Mouse (Mus musculus) limb, embryonic 13.5 days (tissue): ENCODE data around the gene Dusp5. TPM values are rescaled to one million over a fixed set of nuclear protein-coding genes. Genes with fewer than 3 reads are reported as not detected.
A peak's percentile ranks its signal among the peaks of the same experiment; 100 is the strongest.
"Not testable (repeated sequence)": the region's sequence is repeated elsewhere in the genome, so short reads cannot be mapped to it uniquely, and the experiment has no call there.

Source experiments
- ATAC-seq: fragments of 200-750 bp; cut with Nextera tagmentation; 2 replicates; pipeline ENCODE4 v1.8.0; 2017; ENCODE audit warnings: low read depth, moderate number of reproducible peaks, moderate TSS enrichment; ENCODE audit not compliant: low FRiP score
- H3K27ac ChIP-seq: fragments of 300-500 bp; sonication (generic); 2 replicates; pipeline ENCODE4 v1.5.1; 2015; ENCODE audit warnings: inconsistent platforms, mild to moderate bottlenecking, moderate library complexity
- H3K27me3 ChIP-seq: fragments of 300-500 bp; sonication (generic); 2 replicates; pipeline ENCODE4 v1.6.1; 2015; ENCODE audit warnings: mild to moderate bottlenecking, inconsistent platforms
- H3K36me3 ChIP-seq: fragments of 300-500 bp; sonication (generic); 2 replicates; pipeline ENCODE4 v1.6.1; 2015; ENCODE audit warnings: inconsistent platforms, mild to moderate bottlenecking, moderate library complexity
- H3K4me1 ChIP-seq: fragments of 300-500 bp; sonication (generic); 2 replicates; pipeline ENCODE4 v1.6.1; 2015; ENCODE audit warnings: inconsistent platforms
- H3K4me2 ChIP-seq: fragments of 300-500 bp; sonication (generic); replicated peaks from 2 replicates; pipeline ENCODE4 v1.6.1; 2015; ENCODE audit warnings: inconsistent platforms, mild to moderate bottlenecking, moderate library complexity
- H3K4me3 ChIP-seq: fragments of 300-500 bp; sonication (generic); 2 replicates; pipeline ENCODE4 v1.5.1; 2015; ENCODE audit warnings: moderate library complexity, mild to moderate bottlenecking, inconsistent platforms
- H3K9ac ChIP-seq: fragments of 300-500 bp; sonication (generic); 2 replicates; pipeline ENCODE4 v1.6.1; 2015; ENCODE audit warnings: mild to moderate bottlenecking, inconsistent platforms
- H3K9me3 ChIP-seq: fragments of 300-500 bp; sonication (generic); 2 replicates; pipeline ENCODE4 v1.6.1; 2016; ENCODE audit warnings: inconsistent platforms
- WGBS: fragments of 180-500 bp; shearing (Covaris S2); methylation state at CpG from one replicate; pipeline ENCODE4 v1.1.7; 2015; 5-methylcytosine and 5-hydroxymethylcytosine counted together
- polyA plus RNA-seq: library from polyadenylated mRNA; unstranded; fragments of >200 nt; fragmentation: Nextera tagmentation; extraction: Ambion mirVana; gene quantifications from 2 replicates; pipeline ENCODE4 v1.2.1, GENCODE M21; 2015

The Dusp5 gene
- polyA plus RNA-seq, 1 experiment from 2014 or later, result 2.1 TPM

DNA sequence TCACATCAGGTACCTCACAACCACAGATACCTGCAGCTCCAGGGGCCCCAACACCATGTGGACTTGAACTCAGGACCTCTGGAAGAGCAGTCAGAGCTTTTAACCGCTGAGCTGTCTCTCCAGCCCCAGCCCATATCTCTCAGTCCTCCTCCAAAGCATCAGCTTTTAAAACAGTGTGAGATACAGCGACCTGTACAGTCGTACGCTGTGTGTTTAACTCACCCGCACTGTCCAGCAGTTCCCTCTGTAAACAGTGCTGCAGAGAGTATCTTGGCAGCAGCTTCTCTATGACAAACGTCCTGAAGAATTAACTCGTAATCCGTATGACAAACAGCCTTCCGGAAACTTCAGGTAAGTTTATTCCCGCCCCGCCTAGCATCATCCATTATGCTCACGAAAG lies 43.7 kb downstream of the Dusp5 start:
- Histone ChIP-seq H3K9ac (no peak overlapping the region), H3K9me3 (no peaks in the 10 kb centered on the region), H3K27ac (no peak overlapping the region), H3K27me3 (no peaks in the 10 kb centered on the region), H3K4me1 (no peaks in the 10 kb centered on the region), H3K4me3 (no peak overlapping the region), H3K4me2 (no peak overlapping the region), H3K36me3 (no peaks in the 10 kb centered on the region)
- no peak for ATAC-seq
- WGBS, result 90% methylated on average over 12 of the region's 12 CpGs

DNA sequence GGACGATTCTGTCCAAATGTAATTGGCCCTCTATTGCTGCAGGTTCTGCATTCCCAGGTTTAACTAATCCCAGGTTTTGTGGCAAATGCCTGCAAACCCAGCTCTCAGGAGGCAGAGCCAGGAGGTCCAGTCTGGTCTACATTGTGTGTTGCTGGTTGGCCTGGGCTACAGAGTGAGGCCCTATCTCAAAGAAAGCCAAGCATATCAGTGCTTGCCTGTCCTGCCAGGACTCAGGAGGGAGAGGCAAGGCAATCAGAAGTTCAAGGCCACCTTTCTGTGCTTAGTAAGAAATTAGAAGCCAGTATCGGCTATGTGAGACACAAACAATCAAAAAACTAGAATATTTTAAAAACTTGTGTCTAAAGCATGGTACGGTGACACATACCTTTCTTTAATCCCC lies 44.2 kb downstream of the Dusp5 start:
- no peaks in the 10 kb centered on the region for H3K4me1 ChIP-seq
- H3K9me3 ChIP-seq, result no peaks in the 10 kb centered on the region
- H3K9ac ChIP-seq, result no peak overlapping the region
- 83% methylated on average over 3 of the region's 3 CpGs for WGBS
- H3K4me3 ChIP-seq, result no peak overlapping the region
- no peak overlapping the region for H3K4me2 ChIP-seq
- ATAC-seq, result no peak
- H3K27ac ChIP-seq, result no peak overlapping the region
- no peaks in the 10 kb centered on the region for H3K36me3 ChIP-seq
- no peaks in the 10 kb centered on the region for H3K27me3 ChIP-seq

DNA sequence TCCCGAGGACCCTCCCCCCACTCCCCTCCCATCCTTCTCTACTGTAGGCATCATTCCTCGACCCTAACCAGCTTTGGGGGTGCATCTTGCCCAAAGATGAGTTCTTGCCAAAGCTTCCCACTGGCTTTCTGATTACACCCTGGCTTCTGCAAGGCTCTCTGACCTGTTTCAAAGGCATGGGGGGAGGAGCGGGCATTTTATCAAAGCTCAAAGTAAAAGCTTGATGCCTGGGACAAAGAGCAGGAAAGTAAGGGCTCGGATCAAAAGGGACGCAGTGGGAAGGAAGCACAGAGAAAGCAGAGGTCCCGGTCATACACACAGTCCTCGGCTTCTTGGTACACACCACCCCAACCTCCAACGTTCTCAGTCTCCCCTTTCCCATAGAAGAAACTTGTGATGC lies 45.2 kb downstream of the Dusp5 start:
- no peak overlapping the region for H3K4me3 ChIP-seq
- no peak overlapping the region for H3K27ac ChIP-seq
- WGBS, result 69% methylated on average over 8 of the region's 8 CpGs
- H3K9ac ChIP-seq, result no peak overlapping the region
- no peaks in the 10 kb centered on the region for H3K36me3 ChIP-seq
- H3K9me3 ChIP-seq, result no peaks in the 10 kb centered on the region
- 0 out of 2 replicates have a peak, but pooled peaks cover 4% of the 10 kb centered on the region for H3K4me1 ChIP-seq
- no peak for ATAC-seq
- no peak overlapping the region for H3K4me2 ChIP-seq
- no peaks in the 10 kb centered on the region for H3K27me3 ChIP-seq

GRCm38 (mm10) chr19:53574546-53574945 lies 45.6 kb downstream of the Dusp5 start:
- H3K4me1 ChIP-seq, result 0 out of 2 replicates have a peak, but pooled peaks cover 4% of the 10 kb centered on the region
- no peaks in the 10 kb centered on the region for H3K36me3 ChIP-seq
- no peaks in the 10 kb centered on the region for H3K9me3 ChIP-seq
- H3K4me3 ChIP-seq, result no peak overlapping the region
- H3K27ac ChIP-seq, result no peak overlapping the region
- ATAC-seq, result no peak
- 88% methylated on average over 7 of the region's 7 CpGs for WGBS
- H3K27me3 ChIP-seq, result no peaks in the 10 kb centered on the region
- no peak overlapping the region for H3K4me2 ChIP-seq
- H3K9ac ChIP-seq, result no peak overlapping the region

DNA sequence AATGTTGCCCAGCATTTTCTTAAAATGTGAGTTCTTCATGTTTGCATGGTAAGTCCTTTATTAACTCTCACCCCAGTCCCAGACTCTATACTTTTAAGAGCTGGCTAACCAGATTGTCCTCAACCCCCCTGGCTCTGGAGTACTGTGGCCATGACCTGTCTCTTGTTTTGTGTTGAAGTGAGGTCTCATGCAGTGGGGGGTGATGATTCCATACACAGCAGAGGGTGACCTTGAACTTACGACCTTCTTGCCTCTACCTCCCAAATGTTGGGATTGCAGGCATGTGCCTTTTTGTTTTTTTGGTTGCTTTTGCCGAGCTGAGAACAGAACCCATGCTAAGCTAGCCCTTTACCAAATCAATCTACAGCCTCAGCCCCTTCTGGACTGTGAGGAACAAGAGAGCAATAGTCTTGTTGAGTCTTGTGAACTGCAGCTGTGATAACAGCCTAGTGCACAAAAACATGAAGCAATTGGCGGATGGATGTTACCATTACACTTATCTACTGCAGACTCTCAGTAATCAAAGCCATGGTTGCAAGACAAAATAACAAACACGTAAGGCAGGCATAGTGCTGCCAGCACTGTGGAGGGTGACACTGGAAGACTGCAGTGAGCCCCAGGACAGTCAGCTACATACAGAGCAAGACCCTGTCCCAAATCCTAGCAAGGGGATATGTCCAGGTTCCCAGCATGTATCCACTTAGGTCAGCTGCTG lies 46.5 kb downstream of the Dusp5 start:
- no peak overlapping the region for H3K4me2 ChIP-seq
- no peaks in the 10 kb centered on the region for H3K27me3 ChIP-seq
- H3K9ac ChIP-seq, result no peak overlapping the region
- no peaks in the 10 kb centered on the region for H3K9me3 ChIP-seq
- H3K4me3 ChIP-seq, result no peak overlapping the region
- H3K4me1 ChIP-seq, result 0 out of 2 replicates have a peak, but pooled peaks cover 4% of the 10 kb centered on the region
- H3K36me3 ChIP-seq, result no peaks in the 10 kb centered on the region
- no peak for ATAC-seq
- H3K27ac ChIP-seq, result no peak overlapping the region
- WGBS, result 85% methylated on average over 4 of the region's 4 CpGs

DNA sequence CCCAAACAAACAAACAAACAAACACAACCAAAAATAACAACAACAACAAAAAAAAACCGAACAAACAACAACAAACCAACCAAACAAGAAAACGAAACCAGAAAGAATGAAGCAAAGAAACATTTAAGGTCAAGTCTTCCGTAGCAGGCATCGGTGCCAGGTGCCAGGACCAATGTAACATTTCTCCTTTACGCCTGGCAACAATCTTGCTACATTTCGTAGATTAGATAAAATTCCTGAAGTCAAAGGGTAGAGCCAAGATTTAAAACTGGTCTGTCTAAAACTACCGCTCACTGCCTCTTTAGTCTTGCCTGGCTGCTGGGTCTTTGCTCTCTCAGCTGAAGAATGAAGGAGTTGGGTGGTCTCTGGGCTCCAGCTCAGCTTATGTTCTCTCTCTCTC lies 47.2 kb downstream of the Dusp5 start:
- H3K4me1 ChIP-seq, result 0 out of 2 replicates have a peak, but pooled peaks cover 4% of the 10 kb centered on the region
- H3K27me3 ChIP-seq, result no peaks in the 10 kb centered on the region
- 91% methylated on average over 7 of the region's 7 CpGs for WGBS
- no peak overlapping the region for H3K27ac ChIP-seq
- H3K4me3 ChIP-seq, result no peak overlapping the region
- no peak for ATAC-seq
- no peaks in the 10 kb centered on the region for H3K36me3 ChIP-seq
- no peak overlapping the region for H3K9ac ChIP-seq
- no peaks in the 10 kb centered on the region for H3K9me3 ChIP-seq
- H3K4me2 ChIP-seq, result no peak overlapping the region

GRCm38 (mm10) chr19:53577025-53577800 lies 48.3 kb downstream of the Dusp5 start:
- H3K4me2 ChIP-seq, result no peak overlapping the region
- H3K27ac ChIP-seq, result no peak overlapping the region
- no peaks in the 10 kb centered on the region for H3K9me3 ChIP-seq
- H3K27me3 ChIP-seq, result no peaks in the 10 kb centered on the region
- ATAC-seq, result no peak
- no peak overlapping the region for H3K9ac ChIP-seq
- H3K4me3 ChIP-seq, result no peak overlapping the region
- H3K36me3 ChIP-seq, result no peaks in the 10 kb centered on the region
- WGBS, result 50% methylated on average over 11 of the region's 11 CpGs
- H3K4me1 ChIP-seq, result 0 out of 2 replicates have a peak, but pooled peaks cover 4% of the 10 kb centered on the region

DNA sequence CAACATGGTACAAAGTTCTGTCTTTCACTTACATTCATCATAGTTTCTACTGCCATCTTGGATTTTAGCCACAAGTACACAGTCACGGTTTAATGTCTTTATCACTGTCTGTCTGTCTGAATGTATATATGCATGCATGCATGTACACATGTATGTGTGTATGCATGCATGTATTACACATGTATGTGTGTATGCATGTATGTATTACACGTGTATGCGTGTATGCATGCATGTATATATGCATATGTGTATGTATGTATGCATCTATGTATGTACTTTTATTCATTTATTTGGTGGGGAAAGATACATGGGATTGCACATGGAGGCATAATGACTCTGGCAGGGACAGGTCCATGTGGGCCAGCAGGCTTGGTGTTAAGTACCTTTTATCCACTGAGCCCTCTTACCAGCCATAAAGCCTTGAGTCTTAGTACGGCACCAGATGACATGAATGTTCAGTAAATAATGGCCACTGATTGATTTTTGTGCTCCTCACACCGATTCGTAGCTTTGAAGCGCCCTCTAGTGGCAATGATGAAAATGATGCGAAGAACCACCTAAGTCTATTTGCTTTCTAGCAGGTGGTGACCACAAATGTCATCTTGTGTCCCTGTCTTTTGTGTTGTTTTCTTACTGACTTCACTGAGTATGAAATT lies 49.8 kb downstream of the Dusp5 start:
- H3K4me2 ChIP-seq, result 0 out of 2 replicates have a peak overlapping the region, but pooled peaks have one; percentile 25
- H3K36me3 ChIP-seq, result no peaks in the 10 kb centered on the region
- no peak overlapping the region for H3K9ac ChIP-seq
- H3K4me1 ChIP-seq, result 0 out of 2 replicates have a peak, but pooled peaks cover 4% of the 10 kb centered on the region
- WGBS, result 11% methylated on average over 8 of the region's 8 CpGs
- H3K4me3 ChIP-seq, result no peak overlapping the region
- H3K27ac ChIP-seq, result no peak overlapping the region
- H3K9me3 ChIP-seq, result no peaks in the 10 kb centered on the region
- peak; percentile 67 for ATAC-seq
- H3K27me3 ChIP-seq, result no peaks in the 10 kb centered on the region

DNA sequence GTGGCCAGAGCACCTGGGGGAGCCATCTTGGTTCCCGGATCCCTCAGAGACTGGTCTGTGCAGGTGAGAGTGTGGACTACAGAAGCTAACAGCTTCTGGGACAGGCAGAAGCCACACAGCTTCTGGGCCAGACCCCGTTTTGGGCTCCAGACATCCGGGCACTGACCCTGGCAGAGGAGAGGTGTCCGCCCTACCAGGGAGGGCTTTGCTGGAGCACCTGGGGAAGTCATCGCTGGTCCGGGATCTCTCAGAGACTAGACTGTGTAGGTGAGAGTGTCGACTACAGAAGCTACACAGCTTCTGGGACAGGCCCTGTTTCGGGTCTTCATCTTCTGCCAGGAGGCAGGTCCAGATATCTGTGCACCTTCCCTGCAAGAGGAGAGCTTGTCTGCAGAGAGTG lies 51.4 kb downstream of the Dusp5 start:
- WGBS, result 84% methylated on average over 8 of the region's 8 CpGs
- not testable (repeated sequence) for H3K9ac ChIP-seq, H3K36me3 ChIP-seq, H3K4me1 ChIP-seq, H3K4me3 ChIP-seq, H3K4me2 ChIP-seq, H3K27ac ChIP-seq, ATAC-seq, H3K27me3 ChIP-seq
- peaks cover 14% of the 10 kb centered on the region for H3K9me3 ChIP-seq

DNA sequence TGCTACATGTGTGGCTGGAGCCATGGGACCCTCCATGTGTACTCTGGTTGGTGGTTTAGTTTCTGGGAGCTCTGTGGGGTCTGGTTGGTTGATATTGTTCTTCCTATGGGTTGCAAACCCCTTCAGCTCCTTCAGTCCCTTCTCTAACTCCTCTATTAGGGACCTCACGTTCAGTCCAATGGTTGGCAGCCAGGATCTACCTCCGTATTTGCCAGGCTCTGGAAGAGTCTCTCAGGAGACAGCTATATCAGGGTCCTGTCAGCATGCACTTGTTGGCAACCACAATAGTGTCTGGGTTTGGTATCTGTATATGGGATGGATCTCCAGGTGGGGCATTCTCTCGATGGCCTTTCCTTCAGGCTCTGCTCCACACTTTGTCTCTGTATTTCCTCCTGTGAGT lies 58.8 kb downstream of the Dusp5 start:
- not testable (repeated sequence) for H3K27me3 ChIP-seq, H3K27ac ChIP-seq, H3K4me2 ChIP-seq, H3K4me3 ChIP-seq, ATAC-seq, H3K36me3 ChIP-seq, H3K9ac ChIP-seq, H3K4me1 ChIP-seq
- 93% methylated on average over 3 of the region's 3 CpGs for WGBS
- peaks cover 24% of the 10 kb centered on the region for H3K9me3 ChIP-seq

- H3K9ac ChIP-seq, H3K4me3 ChIP-seq, H3K27me3 ChIP-seq, ATAC-seq, H3K4me1 ChIP-seq, H3K27ac ChIP-seq, H3K36me3 ChIP-seq, H3K4me2 ChIP-seq: not testable (repeated sequence)
- 96% methylated on average over 7 of the region's 7 CpGs for WGBS
- peaks cover 23% of the 10 kb centered on the region for H3K9me3 ChIP-seq
Observed at GRCm38 (mm10) chr19:53588968-53589367, 60.1 kb downstream of the Dusp5 start, which contains the start of gene Nutf2-ps1. Nutf2-ps1 (minus strand) TSS chr19:53589068.
